Mouse (Mus musculus): Measurements from ENCODE around the gene Syngap1. TPM values are rescaled to one million over a fixed set of nuclear protein-coding genes. Genes with fewer than 3 reads are reported as not detected.

The Syngap1 gene
- polyA plus RNA-seq, 2 experiments: 0.08 to 3.4 TPM

DNA sequence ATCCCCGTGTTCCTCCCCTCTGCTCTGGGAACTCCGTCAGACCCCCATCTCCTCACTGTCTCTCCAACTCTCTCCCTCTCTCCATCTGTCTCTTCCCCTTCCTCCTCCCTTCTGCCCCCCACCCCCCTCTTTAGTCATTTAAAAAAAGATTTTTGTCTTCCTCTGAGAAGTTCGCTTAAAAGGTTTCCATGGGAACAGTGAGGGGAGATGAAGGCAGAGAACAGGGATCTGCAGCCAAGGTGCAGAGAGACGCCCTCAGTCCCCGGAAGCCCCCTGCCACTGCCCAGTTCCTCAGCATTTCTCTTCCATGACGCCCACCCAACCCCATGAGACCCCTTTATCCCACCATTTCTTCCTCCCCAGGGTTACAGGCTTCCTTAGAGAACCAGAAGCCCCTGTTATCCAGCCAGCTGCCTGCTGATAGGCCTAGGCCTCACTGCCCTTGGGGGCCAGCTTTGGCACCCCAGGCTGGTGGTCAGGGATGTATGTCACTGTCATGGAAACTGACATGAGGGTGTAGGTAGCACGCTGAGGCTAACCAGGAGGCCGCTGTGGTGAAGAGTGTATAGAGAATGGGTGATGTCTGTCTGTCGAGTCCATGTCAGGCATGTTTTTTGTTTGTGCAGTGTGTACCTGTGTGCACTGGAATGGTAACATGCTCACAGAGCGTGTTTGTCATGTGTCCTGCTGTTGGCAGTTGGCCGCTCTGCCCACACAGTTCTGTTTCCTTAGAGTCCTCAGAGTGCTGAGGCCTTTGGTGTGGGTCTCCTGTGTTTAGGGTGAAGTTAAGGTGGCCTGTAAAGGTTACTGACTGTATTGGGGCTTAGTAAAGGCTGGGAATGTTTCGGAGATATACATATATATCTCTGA, 6.4 kb downstream of the Syngap1 start:
- no peak overlapping the region for H3K4me3 ChIP-seq (ENCODE audit: insufficient read depth in 1 of 2, low read depth in 2 of 2, low read length in 2 of 2)
- H3K9me3 ChIP-seq (ENCODE audit: control insufficient read depth, low read length): no peaks in the 10 kb centered on the region
- DNase-seq (ENCODE audit: low read depth in 3 of 3, low spot score in 3 of 3) (no peak), ATAC-seq (ENCODE audit: insufficient read depth) (no peak)
- H3K27ac ChIP-seq: no peak overlapping the region
- peak overlapping the region; percentile 54 for H3K4me2 ChIP-seq (ENCODE audit: low read depth)
- TF ChIP-seq EP300 (IDR thresholded peaks at IDR 0.05; ENCODE audit: low read depth) (no peak), CTCF (IDR thresholded peaks at IDR 0.05; ENCODE audit: low read depth) (no peak)
- 68% methylated on average over 12 of the region's 12 CpGs for WGBS (ENCODE audit: insufficient replicate concordance)
- no peak overlapping the region for H3K9ac ChIP-seq (replicated peaks)
- no peaks in the 10 kb centered on the region; the same call in 1 of the 2 replicates for H3K27me3 ChIP-seq (ENCODE audit: control insufficient read depth, insufficient read depth, low read length)
- peaks cover 5 to 15% of the 10 kb centered on the region in 2 experiments for H3K4me1 ChIP-seq (replicated peaks; ENCODE audit: control insufficient read depth in 2 of 2, insufficient read depth in 2 of 2, low read length in 1 of 2)
- H3K36me3 ChIP-seq (replicated peaks; ENCODE audit: control insufficient read depth, insufficient read depth, low read depth): no peaks in the 10 kb centered on the region

DNA sequence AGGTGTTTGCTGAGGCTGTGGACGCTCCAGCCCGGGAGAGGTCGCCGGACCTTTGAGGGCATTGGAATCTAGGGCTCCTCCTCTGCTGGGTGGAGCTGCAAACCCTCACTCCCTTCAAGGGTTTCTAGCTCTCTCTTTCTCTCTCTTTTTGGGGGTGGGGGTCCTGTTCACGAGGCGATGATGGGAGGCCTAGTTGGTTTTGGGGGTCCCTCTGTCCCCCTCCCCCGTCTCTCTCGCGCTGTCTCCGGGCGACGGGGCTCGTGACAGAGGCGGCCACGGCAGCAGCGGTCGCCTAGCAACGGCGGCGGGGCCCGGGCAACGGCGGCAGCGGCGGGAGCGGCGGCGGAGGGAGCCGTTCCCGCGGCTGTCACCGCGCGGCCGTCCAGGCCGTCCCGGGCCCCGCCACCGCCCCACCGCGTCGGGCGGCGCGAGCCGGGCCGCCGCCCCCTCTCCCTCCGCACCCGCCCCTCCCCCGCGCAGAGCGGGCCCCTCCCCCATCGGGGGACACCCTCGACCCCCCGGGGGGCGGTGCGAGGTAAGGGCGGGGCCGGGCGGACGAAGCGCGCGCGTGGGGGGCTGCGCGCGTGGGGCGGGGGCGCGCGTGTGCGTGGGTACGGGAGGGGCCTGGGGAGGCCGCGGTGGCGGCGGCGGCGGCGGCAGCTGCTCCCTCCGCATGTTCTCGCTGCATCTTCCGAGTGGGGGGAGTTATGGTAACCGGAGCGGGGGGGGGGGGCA, 7.4 kb downstream of the Syngap1 start:
- no peaks in the 10 kb centered on the region for H3K36me3 ChIP-seq (replicated peaks; ENCODE audit: control insufficient read depth, insufficient read depth, low read depth)
- peak overlapping the region; percentile 59 for H3K9ac ChIP-seq (replicated peaks)
- H3K27ac ChIP-seq: no peak overlapping the region
- peak overlapping the region; percentile 100 for H3K4me2 ChIP-seq (ENCODE audit: low read depth)
- no peaks in the 10 kb centered on the region for H3K9me3 ChIP-seq (ENCODE audit: control insufficient read depth, low read length)
- no peak for DNase-seq (ENCODE audit: low read depth in 3 of 3, low spot score in 3 of 3)
- TF ChIP-seq EP300 (IDR thresholded peaks at IDR 0.05; ENCODE audit: low read depth) (no peak), CTCF (IDR thresholded peaks at IDR 0.05; ENCODE audit: low read depth) (no peak)
- 1% methylated on average over 54 of the region's 87 CpGs for WGBS (ENCODE audit: insufficient replicate concordance)
- ATAC-seq (ENCODE audit: insufficient read depth): peak; percentile 19; the same call in 1 of the 2 replicates
- H3K27me3 ChIP-seq (ENCODE audit: control insufficient read depth, insufficient read depth, low read length): no peaks in the 10 kb centered on the region; the same call in 1 of the 2 replicates
- peaks cover 5 to 25% of the 10 kb centered on the region in 2 experiments for H3K4me1 ChIP-seq (replicated peaks; ENCODE audit: control insufficient read depth in 2 of 2, insufficient read depth in 2 of 2, low read length in 1 of 2)
- H3K4me3 ChIP-seq (ENCODE audit: insufficient read depth in 1 of 2, low read depth in 2 of 2, low read length in 2 of 2): peak overlapping the region; percentile 65 to 75

DNA sequence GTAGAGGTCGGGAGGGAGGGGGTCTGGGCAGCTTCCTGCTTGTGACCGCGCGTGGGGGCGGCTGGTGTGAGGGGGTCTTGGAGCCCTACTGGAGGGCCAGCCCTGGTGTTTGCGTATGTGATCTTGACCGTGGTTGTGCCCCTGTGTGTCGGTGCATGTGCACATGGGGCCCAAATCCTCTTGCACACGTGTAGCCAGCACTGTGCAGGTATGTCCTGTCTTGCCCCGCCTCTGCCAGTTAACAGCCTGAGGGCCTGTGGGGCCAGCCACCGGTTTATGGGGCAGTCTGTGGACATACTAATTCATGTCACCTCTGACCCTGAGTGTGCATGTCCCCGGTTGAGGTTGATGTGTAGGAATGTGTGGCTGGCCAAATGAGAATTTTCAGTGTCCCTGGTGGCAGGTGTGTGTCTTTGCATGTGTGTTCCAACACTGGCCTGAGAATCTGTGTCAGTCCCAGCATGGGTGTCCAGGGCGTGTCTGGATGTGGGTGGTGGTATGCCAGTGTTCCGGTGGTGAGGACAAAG, 8.1 kb downstream of the Syngap1 start:
- peaks cover 5 to 26% of the 10 kb centered on the region in 2 experiments for H3K4me1 ChIP-seq (replicated peaks; ENCODE audit: control insufficient read depth in 2 of 2, insufficient read depth in 2 of 2, low read length in 1 of 2)
- no peak for TF ChIP-seq EP300 (IDR thresholded peaks at IDR 0.05; ENCODE audit: low read depth)
- peak; percentile 63 for TF ChIP-seq CTCF (IDR thresholded peaks at IDR 0.05; ENCODE audit: low read depth)

DNA sequence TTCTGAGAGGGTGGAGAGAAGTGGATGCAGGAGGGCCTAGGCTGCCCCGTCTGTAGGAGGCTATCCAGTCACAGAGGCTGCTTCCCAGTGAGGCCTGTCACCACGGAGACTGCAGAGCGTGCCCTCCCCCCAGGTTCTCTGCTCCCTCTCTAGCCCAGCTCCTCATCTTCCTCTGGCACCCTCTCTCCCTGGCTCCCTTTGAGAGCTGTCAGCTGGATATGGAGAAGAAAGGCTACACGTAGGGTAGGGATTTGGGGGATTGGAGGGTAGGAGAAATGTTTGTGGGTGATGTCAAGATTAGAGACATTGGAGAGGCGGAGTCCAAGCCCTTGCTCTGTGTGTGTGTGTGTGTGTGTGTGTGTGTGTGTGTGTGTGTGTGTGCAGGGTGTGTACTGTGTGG, 8.8 kb downstream of the Syngap1 start:
- H3K4me3 ChIP-seq (ENCODE audit: insufficient read depth in 1 of 2, low read depth in 2 of 2, low read length in 2 of 2): no peak overlapping the region
- H3K27me3 ChIP-seq (ENCODE audit: control insufficient read depth, insufficient read depth, low read length): no peaks in the 10 kb centered on the region; the same call in 1 of the 2 replicates
- no peaks in the 10 kb centered on the region for H3K9me3 ChIP-seq (ENCODE audit: control insufficient read depth, low read length)
- no peak for TF ChIP-seq CTCF (IDR thresholded peaks at IDR 0.05; ENCODE audit: low read depth)
- TF ChIP-seq EP300 (IDR thresholded peaks at IDR 0.05; ENCODE audit: low read depth): no peak
- H3K27ac ChIP-seq: no peak overlapping the region
- DNase-seq (ENCODE audit: low read depth in 3 of 3, low spot score in 3 of 3) (no peak), ATAC-seq (ENCODE audit: insufficient read depth) (no peak)
- H3K4me2 ChIP-seq (ENCODE audit: low read depth): no peak overlapping the region
- peaks cover 5 to 26% of the 10 kb centered on the region in 2 experiments for H3K4me1 ChIP-seq (replicated peaks; ENCODE audit: control insufficient read depth in 2 of 2, insufficient read depth in 2 of 2, low read length in 1 of 2)
- no peak overlapping the region for H3K9ac ChIP-seq (replicated peaks)
- 50% methylated on average over 5 of the region's 5 CpGs for WGBS (ENCODE audit: insufficient replicate concordance)
- H3K36me3 ChIP-seq (replicated peaks; ENCODE audit: control insufficient read depth, insufficient read depth, low read depth): no peaks in the 10 kb centered on the region

More for the DNA sequence above, 8.1 kb downstream of the Syngap1 start:
- ATAC-seq (ENCODE audit: insufficient read depth): 0 out of 2 replicates have a peak, but pooled peaks have one; percentile 15
- no peak for DNase-seq (ENCODE audit: low read depth in 3 of 3, low spot score in 3 of 3)
- Histone ChIP-seq H3K27me3 (ENCODE audit: control insufficient read depth, insufficient read depth, low read length) (no peaks in the 10 kb centered on the region; the same call in 1 of the 2 replicates), H3K9ac (replicated peaks) (no peak overlapping the region), H3K9me3 (ENCODE audit: control insufficient read depth, low read length) (no peaks in the 10 kb centered on the region), H3K27ac (no peak overlapping the region), H3K36me3 (replicated peaks; ENCODE audit: control insufficient read depth, insufficient read depth, low read depth) (no peaks in the 10 kb centered on the region), H3K4me2 (ENCODE audit: low read depth) (peak overlapping the region; percentile 100), H3K4me3 (ENCODE audit: insufficient read depth in 1 of 2, low read depth in 2 of 2, low read length in 2 of 2) (peak overlapping the region; percentile 1 to 65; a peak in 3 of 4 replicates)
- WGBS (ENCODE audit: insufficient replicate concordance): 12% methylated on average over 13 of the region's 14 CpGs

Data from liver, embryonic 14.5 days (tissue).